Mouse (Mus musculus) kidney, embryonic 16.5 days (tissue): ENCODE data around the gene 4930563M21Rik. TPM values are rescaled to one million over a fixed set of nuclear protein-coding genes. Genes with fewer than 3 reads are reported as not detected.

Experiments
- ATAC-seq: fragments of 200-750 bp; cut with Nextera tagmentation; 2 replicates; pipeline ENCODE4 v1.8.0; 2017; ENCODE audit warnings: moderate TSS enrichment; ENCODE audit not compliant: low FRiP score, low TSS enrichment
- H3K27ac ChIP-seq: fragments of 300-500 bp; sonication (generic); 2 replicates; pipeline ENCODE4 v1.5.1; 2014; ENCODE audit warnings: low read length
- H3K27me3 ChIP-seq: fragments of 300-500 bp; sonication (generic); 2 replicates; pipeline ENCODE4 v1.6.1; 2014; ENCODE audit warnings: low read length, control low read depth, mixed read lengths; ENCODE audit not compliant: insufficient read depth
- H3K36me3 ChIP-seq: fragments of 300-500 bp; sonication (generic); 2 replicates; pipeline ENCODE4 v1.6.1; 2014; ENCODE audit warnings: low read length, control low read depth, mixed read lengths; ENCODE audit not compliant: insufficient read depth
- H3K4me1 ChIP-seq: fragments of 300-500 bp; sonication (generic); 2 replicates; pipeline ENCODE4 v1.6.1; 2014; ENCODE audit warnings: low read length, control low read depth, mixed read lengths; ENCODE audit not compliant: insufficient read depth
- H3K4me2 ChIP-seq: fragments of 300-500 bp; sonication (generic); replicated peaks from 2 replicates; pipeline ENCODE4 v1.6.1; 2014; ENCODE audit warnings: low read depth, low read length
- H3K4me3 ChIP-seq: fragments of 300-500 bp; sonication (generic); 2 replicates; pipeline ENCODE4 v1.5.1; 2014; ENCODE audit warnings: mild to moderate bottlenecking, low read length
- H3K9ac ChIP-seq: fragments of 300-500 bp; sonication (generic); replicated peaks from 2 replicates; pipeline ENCODE4 v1.6.1; 2014; ENCODE audit warnings: low read length
- H3K9me3 ChIP-seq: fragments of 300-500 bp; sonication (generic); 2 replicates; pipeline ENCODE4 v1.6.1; 2016; ENCODE audit warnings: low read length, control low read depth
- WGBS: fragments of 180-500 bp; shearing (Covaris S2); extraction: QIAGEN DNeasy Blood & Tissue Kit; methylation state at CpG from one replicate; pipeline ENCODE4 v1.1.7; 2014; 5-methylcytosine and 5-hydroxymethylcytosine counted together
- polyA plus RNA-seq: library from polyadenylated mRNA; unstranded; fragments of >200 nt; fragmentation: Nextera tagmentation; extraction: Ambion mirVana; gene quantifications from 2 replicates; pipeline ENCODE4 v1.2.1, GENCODE M21; 2015

Gene 4930563M21Rik
- polyA plus RNA-seq, 1 experiment from 2014 or later: not detected

DNA sequence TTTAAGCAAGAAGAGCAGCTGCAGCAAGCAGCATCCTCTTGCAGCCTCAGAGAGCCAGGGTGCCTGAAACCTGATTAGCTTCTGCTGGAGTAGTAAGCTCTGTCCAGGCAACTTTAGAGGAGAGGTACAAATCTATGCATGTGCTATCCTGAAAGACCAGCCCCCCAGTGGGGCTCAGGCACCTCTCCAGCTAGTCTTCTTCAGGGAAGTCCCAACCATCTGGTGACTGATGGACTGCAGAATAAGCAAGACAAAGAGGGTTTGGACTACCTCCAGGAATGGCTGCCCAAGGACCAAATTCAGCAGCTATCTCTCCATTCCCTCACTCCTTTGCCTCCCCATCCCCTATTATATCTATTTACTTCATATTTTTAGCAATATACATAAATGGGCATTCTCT is 69.0 kb downstream of the 4930563M21Rik start:
- Histone ChIP-seq H3K4me3 (no peak overlapping the region), H3K9ac (no peak overlapping the region), H3K27ac (no peak overlapping the region), H3K4me2 (no peak overlapping the region), H3K9me3 (no peaks in the 10 kb centered on the region), H3K4me1 (peaks cover 15% of the 10 kb centered on the region), H3K27me3 (no peaks in the 10 kb centered on the region), H3K36me3 (no peaks in the 10 kb centered on the region)
- ATAC-seq: no peak

DNA sequence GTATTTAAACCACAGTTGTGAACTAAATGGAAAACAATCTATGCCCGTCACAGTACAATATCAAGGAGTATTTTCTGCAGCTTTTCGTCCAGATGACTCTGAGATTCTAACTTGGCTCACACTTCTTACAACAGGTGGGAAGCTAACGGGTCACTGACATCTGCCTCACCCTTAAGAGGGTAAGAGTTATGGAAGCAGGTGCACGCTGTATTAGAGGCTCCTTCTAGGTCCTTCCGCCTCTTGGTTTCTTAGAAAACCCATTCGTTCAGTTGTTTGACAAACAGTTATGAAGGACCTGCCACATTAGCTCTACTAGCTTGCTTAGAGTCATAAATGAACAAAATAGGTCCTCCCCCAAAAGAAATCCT is 71.7 kb downstream of the 4930563M21Rik start:
- Histone ChIP-seq H3K4me2 (peak overlapping the region; percentile 59), H3K4me3 (peak overlapping the region; percentile 88), H3K9me3 (no peaks in the 10 kb centered on the region), H3K36me3 (no peaks in the 10 kb centered on the region), H3K27ac (no peak overlapping the region; the same call in 1 of the 2 replicates), H3K9ac (peak overlapping the region; percentile 91), H3K27me3 (no peaks in the 10 kb centered on the region), H3K4me1 (peaks cover 15% of the 10 kb centered on the region)
- WGBS: 40% methylated on average over 6 of the region's 6 CpGs
- peak; percentile 1; the same call in 1 of the 2 replicates for ATAC-seq

DNA sequence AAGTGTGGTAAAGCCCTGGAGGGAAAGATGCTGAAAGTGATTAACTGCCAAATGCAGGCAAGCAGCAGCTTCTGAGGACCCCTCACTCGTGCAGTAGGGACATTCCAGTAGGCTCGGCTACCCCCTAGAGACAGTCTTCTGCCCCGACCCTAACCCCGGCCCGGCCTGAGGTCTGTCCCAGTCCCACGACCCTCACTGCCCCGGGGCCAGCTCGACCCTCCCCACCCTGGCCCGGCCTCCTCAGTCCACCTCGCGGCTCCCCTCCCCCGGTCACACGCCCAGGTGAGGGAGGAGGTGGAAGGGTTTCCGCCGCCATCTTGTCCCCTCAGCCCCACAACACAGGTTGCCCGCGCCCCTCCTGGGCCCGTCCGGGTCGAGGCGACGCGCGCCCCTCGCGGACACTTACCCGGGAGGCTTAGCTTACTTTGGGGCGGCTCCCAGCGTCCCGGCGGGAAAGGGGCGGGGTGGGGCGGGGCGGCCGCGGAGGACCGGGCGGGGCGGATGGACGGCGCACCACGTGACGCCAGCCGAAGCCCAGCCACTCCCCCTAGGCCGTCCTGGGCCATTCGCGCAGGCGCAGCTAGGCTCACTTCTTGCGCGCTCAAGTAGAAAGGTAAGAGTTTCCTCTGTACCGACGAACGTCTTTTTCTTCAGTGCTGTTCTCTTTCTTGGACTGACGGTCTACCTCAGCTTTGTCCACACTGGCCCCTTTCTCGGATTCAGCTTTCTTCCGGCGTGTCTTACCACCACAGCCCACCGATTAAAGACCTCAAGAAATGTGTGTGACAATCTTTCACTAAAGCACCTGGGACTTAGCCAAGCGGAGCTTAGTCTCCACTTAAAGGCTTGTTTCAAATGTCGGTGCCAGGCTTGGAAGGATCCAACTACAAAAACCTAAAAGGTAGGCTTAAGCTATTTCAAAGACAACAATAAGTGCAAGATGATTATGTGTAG is 72.4 kb downstream of the 4930563M21Rik start, which contains the start of gene Scaper:
TSS of gene Scaper (minus strand) at position 456 of the 954 bp plus-strand sequence.
- under 1% methylated on average over 59 of the region's 60 CpGs for WGBS
- Histone ChIP-seq H3K36me3 (no peaks in the 10 kb centered on the region), H3K27ac (peak within 1 kb of the TSS; percentile 88), H3K9ac (peak within 1 kb of the TSS; percentile 91), H3K4me2 (peak within 1 kb of the TSS; percentile 59), H3K9me3 (no peaks in the 10 kb centered on the region), H3K4me3 (peak within 1 kb of the TSS; percentile 88), H3K27me3 (no peaks in the 10 kb centered on the region), H3K4me1 (peaks cover 15% of the 10 kb centered on the region)
- ATAC-seq: peak; percentile 99

DNA sequence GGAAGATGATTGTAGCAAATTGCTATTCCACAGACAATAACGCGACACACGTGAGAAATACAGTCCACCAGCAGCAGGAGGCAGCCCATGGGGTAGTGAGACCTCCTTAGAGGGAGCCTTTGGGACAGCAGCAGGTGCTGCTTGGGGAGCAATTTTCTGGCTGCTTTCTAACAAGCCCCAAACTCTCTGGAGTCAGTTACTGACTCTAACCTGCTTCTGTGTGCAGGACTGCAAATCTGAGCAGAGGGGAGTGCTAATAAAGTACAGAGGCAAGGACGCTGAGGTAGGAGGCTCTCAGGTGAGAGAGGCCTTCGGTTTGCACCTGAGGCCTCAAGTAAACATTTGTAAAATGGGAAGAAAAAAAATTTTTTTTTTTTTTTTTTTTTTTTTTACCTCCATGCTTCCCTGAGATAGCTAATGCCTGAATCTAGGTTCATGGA is 73.1 kb downstream of the 4930563M21Rik start:
- Histone ChIP-seq H3K4me3 (peak overlapping the region; percentile 88), H3K4me1 (peaks cover 15% of the 10 kb centered on the region), H3K27me3 (no peaks in the 10 kb centered on the region), H3K9me3 (no peaks in the 10 kb centered on the region), H3K4me2 (peak overlapping the region; percentile 59), H3K9ac (peak overlapping the region; percentile 91), H3K27ac (peak overlapping the region; percentile 88), H3K36me3 (no peaks in the 10 kb centered on the region)
- no peak for ATAC-seq
- WGBS: 43% methylated on average over 5 of the region's 5 CpGs

DNA sequence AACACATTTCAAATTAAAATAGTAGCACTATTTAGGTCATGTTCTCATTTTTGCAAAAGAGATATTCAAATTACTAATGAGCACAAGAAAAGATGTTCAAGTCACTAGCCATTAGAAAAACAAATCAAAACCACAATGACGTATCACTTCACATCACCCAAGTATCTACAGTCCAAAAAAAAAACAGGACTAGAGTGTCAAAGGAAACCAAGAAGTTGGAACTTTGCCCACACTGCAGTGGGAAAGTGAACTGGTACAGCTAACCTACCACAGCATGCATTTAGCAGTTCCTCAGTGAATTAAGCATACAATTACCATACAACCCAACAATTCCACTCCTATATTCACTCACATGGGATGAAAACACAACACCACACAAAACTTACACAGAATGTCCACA is 77.9 kb downstream of the 4930563M21Rik start:
- Histone ChIP-seq H3K27me3 (no peaks in the 10 kb centered on the region), H3K4me2 (no peak overlapping the region), H3K36me3 (no peaks in the 10 kb centered on the region), H3K9me3 (no peaks in the 10 kb centered on the region), H3K4me3 (no peak overlapping the region), H3K4me1 (peaks cover 4% of the 10 kb centered on the region; the same call in 1 of the 2 replicates), H3K9ac (no peak overlapping the region), H3K27ac (no peak overlapping the region)
- WGBS: 75% methylated on average over 1 of the region's 1 CpGs
- ATAC-seq: no peak

DNA sequence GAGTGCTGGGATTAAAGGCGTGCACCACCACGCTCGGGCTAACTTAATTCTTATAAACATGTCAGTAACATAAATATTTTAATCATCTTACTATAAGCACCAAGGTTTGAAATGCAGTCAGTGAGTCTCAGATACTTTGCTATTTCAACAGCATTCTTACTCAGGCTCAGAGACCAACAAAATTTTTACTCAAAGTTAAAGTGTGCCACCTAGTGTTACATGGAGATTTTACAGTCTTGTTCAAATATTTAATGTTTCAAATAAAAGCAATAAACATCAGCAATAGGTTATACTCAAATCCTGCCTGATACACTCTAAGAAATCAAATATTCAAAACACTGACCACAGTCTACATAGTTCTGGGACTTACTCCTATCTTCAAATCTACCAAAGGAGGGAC is 91.8 kb downstream of the 4930563M21Rik start:
- no peaks in the 10 kb centered on the region for H3K27me3 ChIP-seq
- H3K4me1 ChIP-seq: no peaks in the 10 kb centered on the region
- H3K4me2 ChIP-seq: no peak overlapping the region
- H3K36me3 ChIP-seq: no peaks in the 10 kb centered on the region
- H3K9ac ChIP-seq: no peak overlapping the region
- ATAC-seq: no peak
- no peak overlapping the region for H3K4me3 ChIP-seq
- H3K9me3 ChIP-seq: no peaks in the 10 kb centered on the region
- WGBS: 82% methylated on average over 3 of the region's 3 CpGs
- no peak overlapping the region for H3K27ac ChIP-seq

DNA sequence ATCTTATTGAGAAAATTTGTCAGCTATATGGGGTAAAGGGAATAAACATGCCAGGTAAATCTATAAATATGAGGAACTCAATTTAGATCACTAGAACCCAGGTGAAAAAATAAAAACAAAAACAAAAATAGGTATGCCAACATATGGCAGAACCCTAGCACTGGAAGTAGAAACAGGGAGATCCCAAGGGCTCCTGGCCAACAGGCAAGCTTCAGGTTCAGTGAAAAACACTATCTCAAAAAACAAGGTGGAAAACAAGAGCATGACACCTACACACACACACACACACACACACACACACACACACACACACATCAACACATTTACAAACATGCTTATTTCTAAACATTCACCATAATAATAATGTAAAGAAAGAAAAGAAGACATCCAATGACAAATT is 93.6 kb downstream of the 4930563M21Rik start:
- Histone ChIP-seq H3K4me2 (no peak overlapping the region), H3K36me3 (no peaks in the 10 kb centered on the region), H3K27me3 (no peaks in the 10 kb centered on the region), H3K9me3 (no peaks in the 10 kb centered on the region), H3K27ac (no peak overlapping the region), H3K4me3 (no peak overlapping the region), H3K9ac (no peak overlapping the region), H3K4me1 (no peaks in the 10 kb centered on the region)
- no peak for ATAC-seq

Other genes starting within 250 kb of the 4930563M21Rik start
- 8.8 and 10.0 TPM in 2 replicates for gene Scaper, start 72.4 kb downstream of the 4930563M21Rik start, polyA plus RNA-seq
- 247 and 255 TPM in 2 replicates for gene Rcn2, start 31.3 kb upstream of the 4930563M21Rik start, polyA plus RNA-seq
- gene Pstpip1, start 79.4 kb upstream of the 4930563M21Rik start, polyA plus RNA-seq: 0.91 and 0.96 TPM in 2 replicates
- 537 and 577 TPM in 2 replicates for gene Tspan3, start 154.9 kb upstream of the 4930563M21Rik start, polyA plus RNA-seq